Mouse (Mus musculus): ENCODE data around the gene Gpx5. TPM values are rescaled to one million over a fixed set of nuclear protein-coding genes. Genes with fewer than 3 reads are reported as not detected.

Gene Gpx5
- polyA plus RNA-seq (2015; fragmentation: Nextera tagmentation; extraction: Ambion mirVana), result not detected in 2 replicates

- ATAC-seq, result no peak
- 95% methylated on average over 6 of the region's 6 CpGs for WGBS
Measured at GRCm38 (mm10) chr13:21292631-21293030, at the start of gene Gpx5. Gpx5 (minus strand) TSS chr13:21292731.

GRCm38 (mm10) chr13:21327424-21327823 lies 34.9 kb upstream of the Gpx5 start:
- ATAC-seq, result peak; percentile 38; the same call in 1 of the 2 replicates
- peak overlapping the region; percentile 48 for H3K9ac ChIP-seq (ENCODE audit: low read depth, low read length)
- H3K4me2 ChIP-seq (ENCODE audit: low read length), result peak overlapping the region; percentile 89
- H3K36me3 ChIP-seq (ENCODE audit: control insufficient read depth, insufficient read depth, low read length), result no peaks in the 10 kb centered on the region
- no peaks in the 10 kb centered on the region for H3K27me3 ChIP-seq (replicated peaks; ENCODE audit: control insufficient read depth, insufficient read depth, low read length)
- WGBS, result under 1% methylated on average over 9 of the region's 9 CpGs
- no peaks in the 10 kb centered on the region for H3K9me3 ChIP-seq (ENCODE audit: control insufficient read depth, low read length)
- H3K4me3 ChIP-seq (ENCODE audit: low read length), result peak overlapping the region; percentile 50
- H3K27ac ChIP-seq (ENCODE audit: low read depth, low read length), result no peak overlapping the region
- H3K4me1 ChIP-seq (ENCODE audit: control insufficient read depth, insufficient read depth, low read depth, low read length), result peaks cover 7% of the 10 kb centered on the region

More at GRCm38 (mm10) chr13:21292631-21293030, at the start of gene Gpx5:
- no peak within 1 kb of the TSS for H3K4me2 ChIP-seq (ENCODE audit: low read length)
- no peak within 1 kb of the TSS for H3K9ac ChIP-seq (ENCODE audit: low read depth, low read length)
- no peaks in the 10 kb centered on the region for H3K9me3 ChIP-seq (ENCODE audit: control insufficient read depth, low read length)
- H3K4me1 ChIP-seq (ENCODE audit: control insufficient read depth, insufficient read depth, low read depth, low read length), result no peaks in the 10 kb centered on the region
- no peak within 1 kb of the TSS for H3K27ac ChIP-seq (ENCODE audit: low read depth, low read length)
- no peak within 1 kb of the TSS for H3K4me3 ChIP-seq (ENCODE audit: low read length)
- no peaks in the 10 kb centered on the region for H3K27me3 ChIP-seq (replicated peaks; ENCODE audit: control insufficient read depth, insufficient read depth, low read length)
- no peaks in the 10 kb centered on the region for H3K36me3 ChIP-seq (ENCODE audit: control insufficient read depth, insufficient read depth, low read length)

- peak overlapping the region; percentile 50 for H3K4me3 ChIP-seq (ENCODE audit: low read length)
- H3K4me1 ChIP-seq (ENCODE audit: control insufficient read depth, insufficient read depth, low read depth, low read length), result peaks cover 7% of the 10 kb centered on the region
- H3K27ac ChIP-seq (ENCODE audit: low read depth, low read length), result no peak overlapping the region
- H3K9ac ChIP-seq (ENCODE audit: low read depth, low read length), result peak overlapping the region; percentile 53
- no peaks in the 10 kb centered on the region for H3K9me3 ChIP-seq (ENCODE audit: control insufficient read depth, low read length)
- no peaks in the 10 kb centered on the region for H3K36me3 ChIP-seq (ENCODE audit: control insufficient read depth, insufficient read depth, low read length)
- no peaks in the 10 kb centered on the region for H3K27me3 ChIP-seq (replicated peaks; ENCODE audit: control insufficient read depth, insufficient read depth, low read length)
- ATAC-seq, result peak; percentile 83
- H3K4me2 ChIP-seq (ENCODE audit: low read length), result peak overlapping the region; percentile 89
- under 1% methylated on average over 24 of the region's 24 CpGs for WGBS
Measured at GRCm38 (mm10) chr13:21326657-21327211, 34.2 kb upstream of the Gpx5 start.

DNA sequence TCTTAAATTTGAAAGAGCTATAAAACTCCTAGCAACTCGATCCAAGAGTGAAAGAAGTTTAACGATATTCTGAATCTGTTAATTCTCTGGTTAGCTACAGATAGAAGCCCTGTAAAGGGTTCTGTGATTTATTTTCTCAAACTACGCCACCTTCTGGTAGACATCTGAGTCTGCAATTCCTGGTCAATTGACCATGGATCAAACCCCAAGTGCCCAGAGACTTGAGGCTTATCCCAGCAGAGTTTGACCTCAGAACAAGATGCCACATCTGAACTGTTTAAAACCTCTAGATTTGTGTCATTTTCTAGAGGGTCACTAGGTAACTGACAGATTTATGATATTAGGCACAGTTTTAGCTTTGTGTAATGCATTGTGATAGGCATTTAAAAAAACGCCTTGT lies 33.7 kb upstream of the Gpx5 start:
- Histone ChIP-seq H3K9me3 (ENCODE audit: control insufficient read depth, low read length) (no peaks in the 10 kb centered on the region), H3K4me3 (ENCODE audit: low read length) (peak overlapping the region; percentile 50; the same call in 1 of the 2 replicates), H3K27me3 (replicated peaks; ENCODE audit: control insufficient read depth, insufficient read depth, low read length) (no peaks in the 10 kb centered on the region), H3K4me2 (ENCODE audit: low read length) (peak overlapping the region; percentile 89), H3K9ac (ENCODE audit: low read depth, low read length) (no peak overlapping the region), H3K4me1 (ENCODE audit: control insufficient read depth, insufficient read depth, low read depth, low read length) (peaks cover 7% of the 10 kb centered on the region), H3K36me3 (ENCODE audit: control insufficient read depth, insufficient read depth, low read length) (no peaks in the 10 kb centered on the region), H3K27ac (ENCODE audit: low read depth, low read length) (no peak overlapping the region)
- ATAC-seq, result peak; percentile 17; the same call in 1 of the 2 replicates
- WGBS, result 7% methylated on average over 4 of the region's 4 CpGs

DNA sequence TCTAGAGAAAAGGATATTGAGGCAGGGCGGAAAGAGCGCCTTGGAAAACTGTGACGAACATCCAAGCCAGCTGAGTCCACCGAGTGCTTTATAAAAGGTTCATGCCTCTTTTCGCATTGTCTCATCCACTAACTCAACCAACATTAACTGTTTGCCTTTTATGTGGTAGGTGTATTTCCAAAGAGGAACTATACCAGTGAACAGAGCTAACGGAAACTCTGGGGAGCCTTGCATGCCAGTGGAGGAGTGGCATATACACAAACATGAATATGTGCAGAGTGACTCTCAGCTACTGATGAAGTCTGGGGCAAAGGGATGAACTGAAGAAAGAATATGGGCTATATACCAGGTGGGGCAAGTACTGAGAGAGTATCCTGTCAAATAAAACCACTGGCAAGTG lies 30.9 kb upstream of the Gpx5 start:
- peak overlapping the region; percentile 45 for H3K4me3 ChIP-seq (ENCODE audit: low read length)
- H3K4me1 ChIP-seq (ENCODE audit: control insufficient read depth, insufficient read depth, low read depth, low read length), result peaks cover 7% of the 10 kb centered on the region
- no peak for ATAC-seq

GRCm38 (mm10) chr13:21322509-21323375 lies 30.2 kb upstream of the Gpx5 start:
- H3K36me3 ChIP-seq (ENCODE audit: control insufficient read depth, insufficient read depth, low read length), result no peaks in the 10 kb centered on the region
- H3K4me1 ChIP-seq (ENCODE audit: control insufficient read depth, insufficient read depth, low read depth, low read length), result peaks cover 6% of the 10 kb centered on the region
- no peak overlapping the region for H3K9ac ChIP-seq (ENCODE audit: low read depth, low read length)
- H3K27me3 ChIP-seq (replicated peaks; ENCODE audit: control insufficient read depth, insufficient read depth, low read length), result no peaks in the 10 kb centered on the region
- peak overlapping the region; percentile 60 for H3K4me2 ChIP-seq (ENCODE audit: low read length)
- H3K9me3 ChIP-seq (ENCODE audit: control insufficient read depth, low read length), result no peaks in the 10 kb centered on the region
- 14% methylated on average over 18 of the region's 18 CpGs for WGBS
- H3K27ac ChIP-seq (ENCODE audit: low read depth, low read length), result no peak overlapping the region
- H3K4me3 ChIP-seq (ENCODE audit: low read length), result peak overlapping the region; percentile 45
- no peak for ATAC-seq

More for the DNA sequence above, 30.9 kb upstream of the Gpx5 start:
- Histone ChIP-seq H3K4me2 (ENCODE audit: low read length) (peak overlapping the region; percentile 60), H3K36me3 (ENCODE audit: control insufficient read depth, insufficient read depth, low read length) (no peaks in the 10 kb centered on the region), H3K9me3 (ENCODE audit: control insufficient read depth, low read length) (no peaks in the 10 kb centered on the region), H3K9ac (ENCODE audit: low read depth, low read length) (no peak overlapping the region), H3K27ac (ENCODE audit: low read depth, low read length) (no peak overlapping the region), H3K27me3 (replicated peaks; ENCODE audit: control insufficient read depth, insufficient read depth, low read length) (no peaks in the 10 kb centered on the region)
- 64% methylated on average over 6 of the region's 6 CpGs for WGBS

DNA sequence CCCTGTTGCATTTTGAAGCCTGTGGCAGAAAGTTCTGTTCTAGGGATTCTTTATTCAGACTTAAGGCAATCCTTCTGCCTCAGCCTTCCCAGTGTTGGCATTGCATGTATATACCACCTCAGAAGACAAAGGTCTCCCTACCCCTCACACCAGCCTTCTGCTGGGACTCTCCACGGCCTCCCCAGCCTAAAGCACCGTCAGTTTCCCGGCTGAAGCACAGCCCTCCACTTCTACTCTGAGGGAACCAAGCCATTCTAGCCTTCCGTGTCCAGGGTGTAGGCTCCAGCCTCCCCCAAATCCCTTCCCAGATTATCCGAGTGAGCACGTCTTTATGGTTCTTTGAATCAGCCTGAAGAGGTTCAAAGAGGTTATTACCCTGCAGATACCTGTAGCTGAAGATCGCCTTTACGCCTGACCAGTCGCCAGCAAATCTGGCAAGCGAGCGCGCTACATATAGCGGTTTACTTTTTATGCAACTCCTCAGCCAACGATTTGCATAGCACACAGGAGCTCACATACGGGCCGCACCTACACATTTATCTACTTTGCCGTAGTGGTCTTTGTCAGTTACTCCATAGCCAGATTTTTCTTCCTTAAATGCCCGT lies 29.5 kb upstream of the Gpx5 start:
- Histone ChIP-seq H3K9ac (ENCODE audit: low read depth, low read length) (peak overlapping the region; percentile 42; the same call in 1 of the 2 replicates), H3K27ac (ENCODE audit: low read depth, low read length) (no peak overlapping the region), H3K4me1 (ENCODE audit: control insufficient read depth, insufficient read depth, low read depth, low read length) (no peaks in the 10 kb centered on the region; the same call in none of the 2 replicates), H3K4me2 (ENCODE audit: low read length) (peak overlapping the region; percentile 60), H3K4me3 (ENCODE audit: low read length) (peak overlapping the region; percentile 45), H3K27me3 (replicated peaks; ENCODE audit: control insufficient read depth, insufficient read depth, low read length) (no peaks in the 10 kb centered on the region), H3K9me3 (ENCODE audit: control insufficient read depth, low read length) (no peaks in the 10 kb centered on the region), H3K36me3 (ENCODE audit: control insufficient read depth, insufficient read depth, low read length) (no peaks in the 10 kb centered on the region)
- ATAC-seq, result peak; percentile 60
- WGBS, result 2% methylated on average over 18 of the region's 18 CpGs

GRCm38 (mm10) chr13:21320262-21320661 lies 27.7 kb upstream of the Gpx5 start:
- no peaks in the 10 kb centered on the region for H3K4me1 ChIP-seq (ENCODE audit: control insufficient read depth, insufficient read depth, low read depth, low read length)
- no peaks in the 10 kb centered on the region for H3K36me3 ChIP-seq (ENCODE audit: control insufficient read depth, insufficient read depth, low read length)
- no peak overlapping the region for H3K4me2 ChIP-seq (ENCODE audit: low read length)
- 82% methylated on average over 3 of the region's 3 CpGs for WGBS
- ATAC-seq, result no peak
- H3K27me3 ChIP-seq (replicated peaks; ENCODE audit: control insufficient read depth, insufficient read depth, low read length), result no peaks in the 10 kb centered on the region
- no peak overlapping the region for H3K9ac ChIP-seq (ENCODE audit: low read depth, low read length)
- H3K9me3 ChIP-seq (ENCODE audit: control insufficient read depth, low read length), result no peaks in the 10 kb centered on the region
- H3K4me3 ChIP-seq (ENCODE audit: low read length), result no peak overlapping the region
- no peak overlapping the region for H3K27ac ChIP-seq (ENCODE audit: low read depth, low read length)

DNA sequence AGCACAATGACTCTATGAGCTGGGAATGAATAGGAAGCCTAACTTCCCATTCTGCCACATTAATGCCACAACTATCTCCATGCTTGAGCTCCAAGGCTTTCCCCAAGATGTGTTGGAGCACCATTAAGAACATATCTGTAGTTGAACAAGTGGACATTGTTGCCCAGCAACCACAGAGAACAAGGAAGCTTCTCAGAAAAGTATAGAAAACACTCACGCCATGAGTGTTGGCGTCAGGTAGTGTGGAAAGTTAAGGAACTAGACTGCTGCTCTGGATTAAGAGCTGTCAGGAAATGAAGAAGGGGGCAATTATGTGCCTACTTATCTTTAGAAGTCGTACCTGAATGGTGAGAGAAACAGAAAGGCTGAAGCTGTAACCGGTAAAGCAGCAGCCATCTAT lies 21.4 kb upstream of the Gpx5 start:
- Histone ChIP-seq H3K4me3 (ENCODE audit: low read length) (no peak overlapping the region), H3K4me1 (ENCODE audit: control insufficient read depth, insufficient read depth, low read depth, low read length) (no peaks in the 10 kb centered on the region), H3K9me3 (ENCODE audit: control insufficient read depth, low read length) (no peaks in the 10 kb centered on the region), H3K27me3 (replicated peaks; ENCODE audit: control insufficient read depth, insufficient read depth, low read length) (no peaks in the 10 kb centered on the region), H3K9ac (ENCODE audit: low read depth, low read length) (no peak overlapping the region), H3K4me2 (ENCODE audit: low read length) (no peak overlapping the region), H3K36me3 (ENCODE audit: control insufficient read depth, insufficient read depth, low read length) (no peaks in the 10 kb centered on the region), H3K27ac (ENCODE audit: low read depth, low read length) (no peak overlapping the region)
- ATAC-seq, result no peak
- WGBS, result 91% methylated on average over 4 of the region's 4 CpGs
